Mouse (Mus musculus) CD8-positive naive resting alpha-beta T cell, adult 2 months (primary cell): Measurements from ENCODE around the gene Snrpb.

Experiments
- DNase-seq, 2 experiments: peaks; one replicate each; pipeline ENCODE4 v3.0.0; 2022; ENCODE audit warnings: low read depth in 2 of 2, low spot score in 2 of 2

Gene Snrpb

DNA sequence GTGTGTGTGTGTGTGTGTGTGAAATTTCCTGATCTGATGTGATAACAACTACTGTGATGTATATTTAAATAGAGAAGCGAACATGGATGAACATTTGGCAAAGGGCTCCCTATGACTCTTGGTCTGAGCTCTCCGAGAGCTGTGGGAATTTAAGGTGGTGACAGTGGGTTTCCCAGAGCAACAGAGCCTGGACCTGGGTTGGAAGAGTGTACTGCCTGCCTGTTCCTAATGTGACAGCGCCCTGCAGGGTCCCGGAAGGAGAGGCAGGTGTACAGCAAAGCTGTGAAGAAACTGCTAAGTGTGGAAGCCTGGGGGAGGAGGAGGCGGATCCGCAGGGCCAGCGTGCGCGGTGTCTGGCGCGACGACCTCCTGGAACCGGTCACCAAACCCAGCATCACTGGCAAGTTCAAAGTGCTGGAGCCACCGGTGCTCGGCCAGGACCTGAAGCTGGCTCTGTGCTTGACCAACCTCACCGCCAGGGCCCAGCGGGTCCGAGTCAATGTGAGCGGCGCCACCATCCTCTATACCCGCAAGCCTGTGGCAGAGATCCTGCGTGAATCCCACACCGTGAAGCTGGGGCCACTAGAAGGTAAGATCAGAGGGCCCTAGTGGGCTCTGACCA lies 34.4 kb downstream of the Snrpb start:
- DNase-seq, result no peak

DNA sequence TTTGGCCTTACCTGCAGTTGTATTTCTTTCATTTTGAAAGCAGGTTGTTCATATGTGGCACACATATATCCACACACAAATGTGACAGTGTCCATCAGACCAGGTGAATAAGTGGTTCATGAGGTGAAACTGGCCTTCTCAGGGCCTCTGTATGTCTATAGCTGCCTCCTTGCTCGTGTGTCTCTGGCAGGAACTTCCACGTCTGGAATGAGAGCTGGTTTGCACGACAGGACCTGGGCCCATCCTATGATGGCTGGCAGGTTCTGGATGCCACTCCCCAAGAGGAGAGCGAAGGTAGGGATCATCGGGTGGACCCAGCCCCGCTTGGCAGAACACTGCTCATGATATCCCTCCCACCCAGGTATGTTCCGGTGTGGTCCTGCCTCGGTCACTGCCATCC lies 36.2 kb downstream of the Snrpb start:
- DNase-seq, result no peak

DNA sequence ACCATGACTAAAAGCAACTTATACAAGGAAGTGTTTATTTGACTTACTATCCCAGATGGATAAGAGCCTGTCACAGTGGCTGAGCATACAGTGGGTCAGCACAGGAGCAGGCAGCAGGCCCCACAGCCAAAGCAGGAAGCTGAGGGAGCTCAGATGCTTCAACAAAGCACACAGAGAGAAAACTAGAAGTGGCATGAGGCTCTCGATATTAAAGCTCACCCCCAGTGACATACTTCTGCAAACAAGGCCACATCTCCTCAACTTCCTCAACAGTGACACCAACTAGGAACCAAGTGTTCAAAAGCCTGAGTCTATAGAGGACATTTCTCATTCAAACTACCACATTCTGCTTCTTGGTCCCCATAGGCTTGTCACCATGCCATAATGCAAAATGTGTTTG lies 49.5 kb downstream of the Snrpb start:
- DNase-seq, result no peak

DNA sequence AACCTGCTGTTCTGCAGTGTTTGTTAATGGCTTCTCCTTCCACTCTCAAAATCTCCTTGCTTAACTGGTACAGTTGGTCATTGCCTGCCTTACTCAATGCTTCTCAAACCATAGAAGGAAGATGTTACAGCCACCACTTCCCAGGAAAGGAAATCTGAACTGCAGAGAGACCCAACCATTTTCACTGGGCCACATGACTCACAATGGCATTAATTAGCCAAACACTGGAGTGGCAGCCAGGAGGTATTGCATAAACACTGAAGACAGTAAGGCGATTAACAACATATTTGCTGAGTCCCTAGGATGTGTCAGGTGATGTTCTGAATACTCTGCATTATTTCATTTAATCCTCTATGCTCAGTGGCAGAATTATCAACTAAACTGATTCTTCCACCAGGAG lies 53.1 kb downstream of the Snrpb start:
- no peak for DNase-seq

DNA sequence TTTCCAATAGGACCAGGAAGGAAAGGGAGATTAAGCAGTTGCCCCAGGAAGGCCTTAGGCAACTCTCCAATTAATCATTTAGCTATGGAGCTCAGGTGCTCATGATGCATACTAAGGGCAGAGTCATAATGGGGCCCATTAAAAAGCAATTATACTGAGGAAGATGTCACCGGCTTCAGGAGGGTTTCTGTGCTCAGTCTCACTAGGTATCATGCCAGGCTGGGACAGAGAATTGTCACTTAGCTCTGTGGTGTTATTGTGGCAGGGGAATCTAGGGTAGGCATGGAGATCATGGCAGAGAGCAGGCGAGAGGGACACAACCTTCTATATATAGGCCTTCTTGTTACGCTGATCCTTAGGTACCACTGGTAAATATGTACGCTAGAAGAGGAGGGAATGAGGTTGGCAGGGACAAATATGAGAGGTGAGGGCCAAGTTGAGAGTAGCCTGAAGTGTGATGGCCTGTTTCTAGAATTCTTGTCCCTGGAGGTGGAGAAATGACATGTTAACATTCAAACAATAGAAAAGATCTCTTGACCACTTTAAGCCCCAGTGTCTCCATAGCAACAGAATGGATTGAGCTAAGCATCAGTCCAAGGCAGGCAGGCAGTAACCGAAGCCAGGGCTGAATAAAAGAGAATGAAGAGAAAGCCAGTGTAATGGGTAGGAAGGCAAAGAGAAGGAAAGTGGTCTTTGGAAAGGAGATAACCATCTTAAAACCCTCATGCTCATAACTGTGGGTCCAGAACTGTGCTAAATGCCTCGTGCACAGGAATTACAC lies 53.7 kb downstream of the Snrpb start:
- no peak for DNase-seq
